Mouse (Mus musculus): ENCODE data around the gene Zfp30. TPM values are rescaled to one million over a fixed set of nuclear protein-coding genes. Genes with fewer than 3 reads are reported as not detected.

Zfp30 gene
- 1 to 10 TPM; 1.7 to 5.5 TPM for polyA plus RNA-seq (2012; fragmentation: generic; extraction: Trizol)

GRCm38 (mm10) chr7:29783871-29784551 lies at the start of gene Zfp30:
Zfp30 (plus strand) TSS chr7:29783998.

GRCm38 (mm10) chr7:29768090-29768900 lies 15.5 kb upstream of the Zfp30 start, which contains the start of gene Zfp84:
Zfp84 (plus strand) TSS chr7:29768552.

GRCm38 (mm10) chr7:29815910-29816429 lies 32.2 kb downstream of the Zfp30 start, which contains the start of gene Zfp790:
Zfp790 (plus strand) TSS chr7:29816114.

Other genes starting within 250 kb of the Zfp30 start
- gene Catsperg2, start 57.0 kb upstream of the Zfp30 start, polyA plus RNA-seq (2012; fragmentation: generic; extraction: Trizol): not detected
- 1 to 10 TPM in 1 of 2 experiments, under 1 TPM in 1; 0.34 to 2.9 TPM for gene Zfp84, start 15.4 kb upstream of the Zfp30 start, polyA plus RNA-seq (2012; fragmentation: generic; extraction: Trizol)
- gene Zfp790, start 32.1 kb downstream of the Zfp30 start, polyA plus RNA-seq (2012; fragmentation: generic; extraction: Trizol): 1 to 10 TPM in 1 of 2 experiments, under 1 TPM in 1; 0.14 to 3.0 TPM
- gene Zfp940, start 69.7 kb downstream of the Zfp30 start, polyA plus RNA-seq (2012; fragmentation: generic; extraction: Trizol): 1 to 10 TPM in 1 of 2 experiments, under 1 TPM in 1; 0.09 to 1.4 TPM
- under 1 TPM; 0.25 to 0.98 TPM for gene Zfp420, start 76.0 kb downstream of the Zfp30 start, polyA plus RNA-seq (2012; fragmentation: generic; extraction: Trizol)
- gene Zfp27, start 122.6 kb downstream of the Zfp30 start, polyA plus RNA-seq (2012; fragmentation: generic; extraction: Trizol): 1 to 10 TPM in 1 of 2 experiments, under 1 TPM in 1; 0.23 to 5.7 TPM
- 1 to 10 TPM in 1 of 2 experiments, under 1 TPM in 1; 0.11 to 3.4 TPM for gene Zfp383, start 124.2 kb downstream of the Zfp30 start, polyA plus RNA-seq (2012; fragmentation: generic; extraction: Trizol)
- 1 to 10 TPM in 1 of 2 experiments, under 1 TPM in 1; 0.29 to 2.7 TPM for gene Zfp74, start 170.1 kb downstream of the Zfp30 start, polyA plus RNA-seq (2012; fragmentation: generic; extraction: Trizol)
- 1 to 10 TPM in 1 of 2 experiments, under 1 TPM in 1; 0.22 to 2.1 TPM for gene Zfp568, start 200.0 kb downstream of the Zfp30 start, polyA plus RNA-seq (2012; fragmentation: generic; extraction: Trizol)